Mouse (Mus musculus) C2C12 (cell line): ENCODE measurements at regions not wholly inside any gene's neighbourhood (a gene's known extent, or its start where the extent isn't known, plus 50 kb on each side); places are given as distances from the start of the nearest gene placed in this dataset.

Source experiments
- CEBPB ChIP-seq: IDR thresholded peaks from one replicate; pipeline ENCODE4 v1.6.1; 2011; ENCODE audit warnings: low read depth, mild to moderate bottlenecking, control low read depth, moderate library complexity
- CTCF ChIP-seq: IDR thresholded peaks from one replicate; pipeline ENCODE4 v1.5.1; 2011; ENCODE audit not compliant: control insufficient read depth, insufficient read depth, insufficient read length

DNA sequence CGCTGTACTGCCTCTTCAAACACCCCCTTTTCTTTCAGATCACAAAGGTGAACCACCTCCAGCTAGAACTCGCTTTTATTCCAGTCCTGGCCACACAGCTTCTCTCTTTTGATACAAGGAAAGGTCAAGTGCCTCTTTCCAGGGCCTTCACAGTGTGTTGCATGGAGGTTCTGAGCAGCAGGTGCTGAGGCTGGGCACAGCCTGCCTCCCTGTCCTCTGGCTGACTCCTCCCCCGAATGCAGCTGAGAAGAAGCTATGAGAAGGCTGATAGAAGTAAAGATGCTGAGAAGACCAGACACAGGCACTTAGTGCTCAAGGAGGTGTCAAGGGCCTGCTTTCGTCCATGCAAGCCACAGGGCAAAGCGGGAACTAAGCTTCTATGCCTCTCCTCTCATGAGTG lies 248.2 kb downstream of the Pdcd6ip start:
- TF ChIP-seq CTCF = no peak
- no peak for TF ChIP-seq CEBPB
